Mouse (Mus musculus) C2C12 (cell line): ENCODE results near the gene Krt18. TPM values are rescaled to one million over a fixed set of nuclear protein-coding genes. Genes with fewer than 3 reads are reported as not detected.

Source experiments
- H3K27me3 ChIP-seq: one replicate; pipeline ENCODE4 v1.6.1; 2011; ENCODE audit not compliant: control insufficient read depth, insufficient read depth, insufficient read length
- H3K36me3 ChIP-seq: one replicate; pipeline ENCODE4 v1.6.1; 2011; ENCODE audit not compliant: control insufficient read depth, insufficient read depth
- H3K4me3 ChIP-seq: one replicate; pipeline ENCODE4 v1.5.1; 2011; ENCODE audit warnings: mild to moderate bottlenecking, control low read depth; ENCODE audit not compliant: poor library complexity, insufficient read depth, severe bottlenecking
- H3K79me2 ChIP-seq: one replicate; pipeline ENCODE4 v1.6.1; 2011; ENCODE audit not compliant: control insufficient read depth, insufficient read depth
- H3K79me3 ChIP-seq: one replicate; pipeline ENCODE4 v1.6.1; 2011; ENCODE audit warnings: low read depth, control low read depth
- H3ac ChIP-seq: one replicate; pipeline ENCODE3; 2011; ENCODE audit warnings: low read depth; ENCODE audit not compliant: control insufficient read depth, insufficient read length
- CEBPB ChIP-seq: IDR thresholded peaks from one replicate; pipeline ENCODE4 v1.6.1; 2011; ENCODE audit warnings: low read depth, mild to moderate bottlenecking, control low read depth, moderate library complexity
- CTCF ChIP-seq: IDR thresholded peaks from one replicate; pipeline ENCODE4 v1.5.1; 2011; ENCODE audit not compliant: control insufficient read depth, insufficient read depth, insufficient read length
- FOSL1 ChIP-seq: IDR thresholded peaks from one replicate; pipeline ENCODE4 v1.8.0; 2011; ENCODE audit warnings: mild to moderate bottlenecking, low read length; ENCODE audit not compliant: poor library complexity, insufficient read depth, severe bottlenecking
- MAX ChIP-seq: IDR thresholded peaks from one replicate; pipeline ENCODE4 v1.6.1; 2011; ENCODE audit warnings: mild to moderate bottlenecking, control low read depth
- MYOD1 ChIP-seq: IDR thresholded peaks from one replicate; pipeline ENCODE4 v1.6.1; 2011; ENCODE audit warnings: low read depth; ENCODE audit not compliant: control insufficient read depth, insufficient read length
- MYOG ChIP-seq: IDR thresholded peaks from one replicate; pipeline ENCODE4 v1.6.1; 2011; ENCODE audit not compliant: control insufficient read depth, insufficient read length; ENCODE audit errors: extremely low read depth
- USF1 ChIP-seq: IDR thresholded peaks from one replicate; pipeline ENCODE4 v1.6.1; 2011; ENCODE audit warnings: low read depth, mild to moderate bottlenecking, control low read depth, moderate library complexity
- polyA plus RNA-seq: library from polyadenylated mRNA; unstranded; fragments of >200 nt; fragmentation: generic; extraction: Trizol; gene quantifications from one replicate; pipeline ENCODE4 v1.2.1, GENCODE M21; 2012; ENCODE audit warnings: missing spikeins

Gene Krt18
- polyA plus RNA-seq, 1 experiment, result 0.04 TPM

DNA sequence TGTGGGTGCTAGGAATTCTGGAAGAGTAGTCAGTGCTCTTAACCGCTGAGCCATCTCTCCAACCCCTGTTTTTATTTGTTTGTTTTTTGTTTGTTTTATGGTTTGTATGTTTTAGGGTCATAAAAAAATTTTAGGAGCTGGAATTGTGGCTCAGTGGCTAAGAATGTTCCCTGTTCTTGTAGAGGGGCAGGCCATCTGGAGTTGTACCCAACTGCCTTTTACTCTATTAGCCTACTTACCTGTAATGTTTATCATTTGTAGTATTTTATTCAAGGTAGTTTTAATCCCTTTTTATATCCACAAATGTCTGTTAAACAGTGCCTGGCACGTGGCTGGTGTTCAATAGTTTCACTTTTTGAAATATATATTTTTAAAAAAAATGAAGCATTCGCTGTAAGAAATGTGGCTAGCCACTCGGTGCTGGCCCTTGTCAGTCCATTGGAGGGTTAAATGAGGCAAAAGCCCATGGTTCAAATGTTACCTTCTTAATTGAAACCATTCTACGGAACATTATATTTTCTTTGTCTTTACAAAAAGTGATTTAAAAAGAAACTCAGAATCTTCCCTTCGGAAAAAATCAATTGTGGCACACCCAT is 45.1 kb downstream of the Krt18 start:
- Histone ChIP-seq H3K79me3 (peaks cover 42% of the 10 kb centered on the region), H3ac (no peak overlapping the region), H3K79me2 (peaks cover 44% of the 10 kb centered on the region), H3K27me3 (no peaks in the 10 kb centered on the region), H3K36me3 (peaks cover 31% of the 10 kb centered on the region), H3K4me3 (peak overlapping the region; percentile 33)
- TF ChIP-seq USF1, result no peak
- no peak for TF ChIP-seq MAX
- no peak for TF ChIP-seq CEBPB
- no peak for TF ChIP-seq MYOG
- TF ChIP-seq FOSL1, result no peak
- no peak for TF ChIP-seq CTCF
- TF ChIP-seq MYOD1, result no peak

DNA sequence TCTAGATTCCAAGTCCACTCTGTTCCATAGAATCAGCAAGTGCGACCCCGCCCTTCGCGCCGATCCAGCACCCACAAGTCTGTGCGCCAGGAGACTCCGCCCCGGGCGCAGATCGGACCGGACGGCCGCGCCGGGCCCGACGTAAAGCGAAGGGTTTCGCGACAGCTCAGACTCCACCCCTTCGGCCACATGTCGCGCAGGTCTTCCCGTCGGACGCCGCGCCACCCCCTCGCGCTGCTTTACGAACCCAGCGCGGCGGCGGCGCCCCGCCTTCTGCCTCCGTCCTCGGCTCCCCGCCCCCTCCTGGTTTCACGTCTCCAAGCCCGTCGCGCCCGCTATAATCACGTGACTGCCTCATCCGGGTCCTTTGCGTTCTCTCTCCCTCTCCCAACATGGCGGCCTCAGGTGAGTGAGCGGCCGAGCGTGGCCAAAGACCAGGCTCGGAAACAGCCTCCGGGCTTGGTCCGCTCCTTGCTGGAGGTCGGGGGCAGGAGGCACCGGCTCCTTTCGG is 45.6 kb downstream of the Krt18 start, which contains the start of gene Eif4b:
Eif4b (plus strand) TSS at position 215 of the 511 bp plus-strand sequence.
- Histone ChIP-seq H3K79me3 (peaks cover 48% of the 10 kb centered on the region), H3K36me3 (peaks cover 36% of the 10 kb centered on the region), H3K79me2 (peaks cover 50% of the 10 kb centered on the region), H3K27me3 (no peaks in the 10 kb centered on the region), H3ac (peak within 1 kb of the TSS; percentile 86), H3K4me3 (peak within 1 kb of the TSS; percentile 99)
- TF ChIP-seq FOSL1, result no peak
- no peak for TF ChIP-seq MYOD1
- peak; percentile 90 for TF ChIP-seq MAX
- TF ChIP-seq CEBPB, result no peak
- TF ChIP-seq CTCF, result no peak
- peak; percentile 94 for TF ChIP-seq USF1
- no peak for TF ChIP-seq MYOG

DNA sequence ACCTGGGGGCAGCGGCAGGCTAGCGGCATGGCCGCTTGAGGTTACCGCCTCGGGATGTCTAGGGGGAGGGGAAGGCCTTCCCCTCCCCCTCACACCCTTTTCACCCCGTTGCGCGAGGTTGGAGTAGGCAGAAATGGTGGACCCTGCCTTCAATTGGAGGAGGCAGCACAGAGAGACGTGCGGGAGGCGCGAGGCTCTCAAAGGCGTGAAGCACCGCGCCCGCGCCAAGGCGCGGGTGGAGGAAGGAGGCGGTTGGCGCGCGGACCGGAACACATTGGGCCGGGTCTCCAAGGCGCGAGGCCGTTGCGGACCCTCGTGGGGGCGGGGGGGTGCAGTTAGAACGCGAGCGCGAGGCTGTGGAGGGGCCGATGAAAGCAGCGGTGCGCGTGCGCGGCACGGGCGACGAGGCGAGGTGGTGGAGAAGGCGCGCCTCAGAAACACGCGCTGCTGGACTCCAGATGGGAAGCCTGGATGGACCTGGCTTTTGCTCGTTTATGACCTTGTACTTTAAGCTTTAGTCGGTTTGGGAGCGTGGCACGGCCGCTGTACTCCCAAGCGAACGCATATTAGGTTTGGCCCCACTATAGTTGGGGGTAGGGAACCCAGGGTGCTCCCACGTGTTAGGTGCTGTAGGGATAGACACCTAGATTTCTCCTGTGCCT is 46.2 kb downstream of the Krt18 start:
- H3K79me2 ChIP-seq, result peaks cover 56% of the 10 kb centered on the region
- H3K4me3 ChIP-seq, result peak overlapping the region; percentile 99
- H3K36me3 ChIP-seq, result peaks cover 41% of the 10 kb centered on the region
- no peaks in the 10 kb centered on the region for H3K27me3 ChIP-seq
- H3ac ChIP-seq, result peak overlapping the region; percentile 86
- TF ChIP-seq MAX (peak; percentile 86), MYOD1 (no peak)
- H3K79me3 ChIP-seq, result peaks cover 54% of the 10 kb centered on the region

DNA sequence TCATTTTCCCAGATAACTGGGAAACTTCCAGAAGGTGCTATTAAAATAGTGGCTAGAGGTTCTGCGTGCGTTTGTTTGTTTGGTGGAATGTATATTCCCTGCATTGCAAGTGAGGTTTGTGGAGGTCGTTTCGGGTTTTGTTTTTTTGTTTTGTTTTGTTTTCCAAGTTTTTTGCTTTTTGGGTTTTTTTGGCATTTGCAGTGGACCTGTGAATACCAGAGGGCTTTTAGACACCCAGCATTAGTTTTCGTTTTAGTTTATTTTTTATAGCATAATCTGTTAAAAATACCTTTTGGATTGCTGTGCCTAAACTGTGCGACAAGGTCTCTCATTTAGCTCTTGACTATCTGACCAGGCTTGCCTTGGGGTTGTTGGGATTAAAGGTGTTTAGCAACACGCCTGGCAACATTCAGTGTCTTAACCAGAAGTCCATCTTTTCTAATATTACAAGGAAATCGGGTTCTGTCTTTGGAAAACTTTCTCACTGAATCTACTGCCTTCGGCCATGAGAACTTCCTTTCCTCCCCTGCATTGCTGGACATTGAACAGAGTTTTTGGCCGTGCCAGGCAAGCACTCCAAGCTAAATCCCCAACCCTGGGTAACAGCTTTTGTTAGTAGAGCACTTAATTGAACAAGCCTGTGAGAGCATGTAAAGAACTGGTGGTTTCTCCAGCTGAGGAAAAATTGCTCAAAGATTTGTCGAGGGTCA is 47.1 kb downstream of the Krt18 start:
- Histone ChIP-seq H3K4me3 (peak overlapping the region; percentile 99), H3K27me3 (no peaks in the 10 kb centered on the region), H3K79me3 (peaks cover 62% of the 10 kb centered on the region), H3K79me2 (peaks cover 64% of the 10 kb centered on the region), H3ac (peak overlapping the region; percentile 86), H3K36me3 (peaks cover 49% of the 10 kb centered on the region)
- TF ChIP-seq MYOD1 (no peak), FOSL1 (no peak), MYOG (no peak), MAX (no peak), CEBPB (no peak), CTCF (no peak), USF1 (no peak)

DNA sequence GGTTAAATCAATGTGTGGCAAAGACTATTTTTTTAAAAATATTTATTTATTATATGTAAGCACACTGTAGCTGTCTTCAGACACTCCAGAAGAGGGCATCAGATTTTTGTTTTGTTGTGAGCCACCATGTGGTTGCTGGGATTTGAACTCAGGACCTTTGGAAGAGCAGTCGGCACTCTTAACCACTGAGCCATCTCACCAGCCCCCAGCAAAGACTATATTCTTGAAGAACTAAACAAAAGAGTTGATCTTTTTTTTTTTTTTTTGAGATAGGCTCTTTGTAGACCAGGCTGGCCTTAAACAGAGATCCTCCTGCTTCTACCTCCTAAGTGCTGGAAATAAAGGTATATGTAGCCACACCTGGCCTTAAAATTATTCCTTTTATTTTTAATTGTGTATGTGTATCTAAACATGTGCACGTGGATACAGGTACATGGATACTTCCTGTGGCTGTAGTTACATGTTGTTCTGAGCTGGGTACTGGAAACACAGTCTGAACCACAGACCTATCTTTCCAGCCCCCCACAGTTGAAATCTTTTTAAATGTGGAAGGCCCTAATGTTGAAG is 49.2 kb downstream of the Krt18 start:
- Histone ChIP-seq H3K79me3 (peaks cover 84% of the 10 kb centered on the region), H3K27me3 (no peaks in the 10 kb centered on the region), H3K79me2 (peaks cover 86% of the 10 kb centered on the region), H3K4me3 (no peak overlapping the region), H3ac (no peak overlapping the region), H3K36me3 (peaks cover 71% of the 10 kb centered on the region)
- TF ChIP-seq MAX, result no peak
- no peak for TF ChIP-seq CTCF
- TF ChIP-seq MYOD1, result no peak
- no peak for TF ChIP-seq FOSL1
- TF ChIP-seq USF1, result no peak
- TF ChIP-seq MYOG, result no peak
- TF ChIP-seq CEBPB, result no peak
